Comparison of ENCODE assay signal across 8 mouse cellular contexts in genomic region chr8:70234781-70235128, GRCm38 (mm10). TPM values are rescaled to one million over a fixed set of nuclear protein-coding genes. Genes with fewer than 3 reads are reported as not detected.
A peak's percentile ranks its signal among the peaks of the same experiment; 100 is the strongest.
DNase-seq lines count a peak whose midpoint lies in the region; ATAC-seq and TF ChIP-seq lines count a peak whose summit lies in the region.

No protein-coding gene starts in this region.

- H3K27ac ChIP-seq in kidney, embryonic 15.5 days: peak overlapping the region; percentile 96
- H3K27ac ChIP-seq in cortical plate, adult 2 months (ENCODE audit: insufficient read depth, low read length): no peak overlapping the region
- peak overlapping the region; percentile 97 for H3K27ac ChIP-seq in hindbrain, embryonic 15.5 days (replicated peaks)
- H3K27ac ChIP-seq in midbrain, embryonic 15.5 days: peak overlapping the region; percentile 98

- H3K4me1 ChIP-seq in kidney, embryonic 15.5 days: peaks cover 22% of the 10 kb centered on the region
- H3K4me1 ChIP-seq in cortical plate, adult 2 months (ENCODE audit: control insufficient read depth, insufficient read depth, low read length): peaks cover 4% of the 10 kb centered on the region; the same call in 1 of the 2 replicates
- H3K4me1 ChIP-seq in hindbrain, embryonic 15.5 days (replicated peaks): peaks cover 37% of the 10 kb centered on the region
- peaks cover 33% of the 10 kb centered on the region for H3K4me1 ChIP-seq in midbrain, embryonic 15.5 days

- H3K27me3 ChIP-seq in kidney, embryonic 15.5 days: no peaks in the 10 kb centered on the region
- H3K27me3 ChIP-seq in hindbrain, embryonic 15.5 days: no peaks in the 10 kb centered on the region
- H3K27me3 ChIP-seq in midbrain, embryonic 15.5 days (replicated peaks): no peaks in the 10 kb centered on the region

- peak overlapping the region; percentile 79 for H3K9ac ChIP-seq in kidney, embryonic 15.5 days
- H3K9ac ChIP-seq in hindbrain, embryonic 15.5 days: peak overlapping the region; percentile 80
- H3K9ac ChIP-seq in midbrain, embryonic 15.5 days: peak overlapping the region; percentile 95

- no peaks in the 10 kb centered on the region for H3K9me3 ChIP-seq in kidney, embryonic 15.5 days (replicated peaks)
- H3K9me3 ChIP-seq in hindbrain, embryonic 15.5 days: no peaks in the 10 kb centered on the region
- H3K9me3 ChIP-seq in midbrain, embryonic 15.5 days: no peaks in the 10 kb centered on the region

- WGBS in kidney, embryonic 15.5 days: 0% methylated on average over 15 of the region's 15 CpGs
- WGBS in hindbrain, embryonic 15.5 days: under 1% methylated on average over 15 of the region's 15 CpGs
- WGBS in midbrain, embryonic 15.5 days: 0% methylated on average over 15 of the region's 15 CpGs

- TF ChIP-seq CTCF in cortical plate, adult 2 months (IDR thresholded peaks at IDR 0.05; ENCODE audit: extremely low read depth, insufficient read depth, low read length): no peak

- peak overlapping the region; percentile 75 for H3K4me3 ChIP-seq in kidney, embryonic 15.5 days (replicated peaks)
- peak overlapping the region; percentile 56 for H3K4me3 ChIP-seq in cortical plate, adult 2 months (ENCODE audit: insufficient read depth, low read length)
- peak overlapping the region; percentile 87 for H3K4me3 ChIP-seq in hindbrain, embryonic 15.5 days
- peak overlapping the region; percentile 92 for H3K4me3 ChIP-seq in midbrain, embryonic 15.5 days

- no peak for ATAC-seq in kidney, embryonic 15.5 days (replicated peaks; ENCODE audit: low FRiP score)
- no peak for ATAC-seq in hindbrain, embryonic 15.5 days (ENCODE audit: low FRiP score, low read depth)
- no peak for ATAC-seq in midbrain, embryonic 15.5 days (replicated peaks)

- H3K36me3 ChIP-seq in kidney, embryonic 15.5 days: peaks cover 48% of the 10 kb centered on the region
- peaks cover 39% of the 10 kb centered on the region for H3K36me3 ChIP-seq in hindbrain, embryonic 15.5 days
- peaks cover 31% of the 10 kb centered on the region for H3K36me3 ChIP-seq in midbrain, embryonic 15.5 days (replicated peaks)

- H3K4me2 ChIP-seq in kidney, embryonic 15.5 days: peak overlapping the region; percentile 91
- peak overlapping the region; percentile 63 for H3K4me2 ChIP-seq in hindbrain, embryonic 15.5 days
- H3K4me2 ChIP-seq in midbrain, embryonic 15.5 days: peak overlapping the region; percentile 65

- no peak for DNase-seq in kidney, postnatal 14 days
- no peak for DNase-seq in adrenal gland, postnatal 10 days
- no peak for DNase-seq in spleen, postnatal 14 days (ENCODE audit: low spot score in 2 of 2)
- DNase-seq in right cerebral cortex, postnatal 4 days: no peak

- TF ChIP-seq POLR2A in cortical plate, adult 2 months (IDR thresholded peaks at IDR 0.05; ENCODE audit: extremely low read depth, insufficient read depth, low read length): no peak

RNA-seq across cellular contexts. Expression of gene Armc6, which starts 0.5 kb away (rescaled TPM):
- polyA plus RNA-seq in kidney, embryonic 15.5 days (2015; fragmentation: Nextera tagmentation; extraction: Ambion mirVana): 28.8 and 31.0 TPM in 2 replicates
- polyA plus RNA-seq in cortical plate, adult 2 months (2012; rRNA removed): 55.9 and 58.0 TPM in 2 replicates
- polyA plus RNA-seq in hindbrain, embryonic 15.5 days (2015; fragmentation: Nextera tagmentation; extraction: Ambion mirVana): 107 and 114 TPM in 2 replicates
- 117 and 118 TPM in 2 replicates for polyA plus RNA-seq in midbrain, embryonic 15.5 days (2015; fragmentation: Nextera tagmentation; extraction: Ambion mirVana)
- 10 to 100 TPM; 11.2 to 13.2 TPM for total RNA-seq in adrenal gland, postnatal 10 days (2021)

RNA-seq across cellular contexts. Expression of gene Sugp2, which starts 0.7 kb away (rescaled TPM):
- polyA plus RNA-seq in kidney, embryonic 15.5 days (2015; fragmentation: Nextera tagmentation; extraction: Ambion mirVana): 29.6 and 31.6 TPM in 2 replicates
- 105 and 121 TPM in 2 replicates for polyA plus RNA-seq in cortical plate, adult 2 months (2012; rRNA removed)
- 89.2 and 90.9 TPM in 2 replicates for polyA plus RNA-seq in hindbrain, embryonic 15.5 days (2015; fragmentation: Nextera tagmentation; extraction: Ambion mirVana)
- 102 and 109 TPM in 2 replicates for polyA plus RNA-seq in midbrain, embryonic 15.5 days (2015; fragmentation: Nextera tagmentation; extraction: Ambion mirVana)
- 10 to 100 TPM; 28.9 to 48.5 TPM for total RNA-seq in adrenal gland, postnatal 10 days (2021)

RNA-seq across cellular contexts. Expression of gene Slc25a42, which starts 22.6 kb away (rescaled TPM):
- 4.8 and 5.1 TPM in 2 replicates for polyA plus RNA-seq in kidney, embryonic 15.5 days (2015; fragmentation: Nextera tagmentation; extraction: Ambion mirVana)
- polyA plus RNA-seq in cortical plate, adult 2 months (2012; rRNA removed): 55.9 and 56.8 TPM in 2 replicates
- 8.2 and 10.2 TPM in 2 replicates for polyA plus RNA-seq in hindbrain, embryonic 15.5 days (2015; fragmentation: Nextera tagmentation; extraction: Ambion mirVana)
- 8.7 and 10.9 TPM in 2 replicates for polyA plus RNA-seq in midbrain, embryonic 15.5 days (2015; fragmentation: Nextera tagmentation; extraction: Ambion mirVana)
- 100 to 1,000 TPM; 124 to 184 TPM for total RNA-seq in adrenal gland, postnatal 10 days (2021)

RNA-seq across cellular contexts. Expression of gene Homer3, which starts 47.9 kb away (rescaled TPM):
- polyA plus RNA-seq in kidney, embryonic 15.5 days (2015; fragmentation: Nextera tagmentation; extraction: Ambion mirVana): 69.5 and 79.9 TPM in 2 replicates
- 11.6 and 22.6 TPM in 2 replicates for polyA plus RNA-seq in cortical plate, adult 2 months (2012; rRNA removed)
- 30.8 and 36.5 TPM in 2 replicates for polyA plus RNA-seq in hindbrain, embryonic 15.5 days (2015; fragmentation: Nextera tagmentation; extraction: Ambion mirVana)
- 37.9 and 41.2 TPM in 2 replicates for polyA plus RNA-seq in midbrain, embryonic 15.5 days (2015; fragmentation: Nextera tagmentation; extraction: Ambion mirVana)
- total RNA-seq in adrenal gland, postnatal 10 days (2021): 10 to 100 TPM; 23.8 to 33.3 TPM
